Mouse (Mus musculus) neural tube, embryonic 14.5 days (tissue): ENCODE measurements around the gene Hsf2bp. TPM values are rescaled to one million over a fixed set of nuclear protein-coding genes. Genes with fewer than 3 reads are reported as not detected.

Experiments used
- ATAC-seq: fragments of 200-750 bp; cut with Nextera tagmentation; 2 replicates; pipeline ENCODE4 v1.8.0; 2017; ENCODE audit warnings: low read depth, mild to moderate bottlenecking, moderate TSS enrichment, moderate library complexity
- H3K27ac ChIP-seq: fragments of 300-500 bp; sonication (generic); 2 replicates; pipeline ENCODE4 v1.5.1; 2014; ENCODE audit warnings: low read depth, mild to moderate bottlenecking, control low read depth, low read length, moderate library complexity, mixed read lengths
- H3K27me3 ChIP-seq: fragments of 300-500 bp; sonication (generic); 2 replicates; pipeline ENCODE4 v1.6.1; 2014; ENCODE audit warnings: low read length; ENCODE audit not compliant: control insufficient read depth, insufficient read depth
- H3K36me3 ChIP-seq: fragments of 300-500 bp; sonication (generic); 2 replicates; pipeline ENCODE4 v1.6.1; 2014; ENCODE audit warnings: low read length, mixed read lengths; ENCODE audit not compliant: control insufficient read depth, insufficient read depth
- H3K4me1 ChIP-seq: fragments of 300-500 bp; sonication (generic); 2 replicates; pipeline ENCODE4 v1.6.1; 2014; ENCODE audit warnings: low read length; ENCODE audit not compliant: control insufficient read depth, insufficient read depth
- H3K4me2 ChIP-seq: fragments of 300-500 bp; sonication (generic); 2 replicates; pipeline ENCODE4 v1.6.1; 2014; ENCODE audit warnings: mild to moderate bottlenecking, low read depth, low read length, control low read depth
- H3K4me3 ChIP-seq: fragments of 300-500 bp; sonication (generic); 2 replicates; pipeline ENCODE4 v1.5.1; 2014; ENCODE audit warnings: low read depth, low read length, control low read depth, mixed read lengths
- H3K9ac ChIP-seq: fragments of 300-500 bp; sonication (generic); replicated peaks from 2 replicates; pipeline ENCODE4 v1.6.1; 2014; ENCODE audit warnings: low read depth, mild to moderate bottlenecking, control low read depth, low read length, mixed read lengths
- H3K9me3 ChIP-seq: fragments of 300-500 bp; sonication (generic); 2 replicates; pipeline ENCODE4 v1.6.1; 2016; ENCODE audit warnings: low read length; ENCODE audit not compliant: control insufficient read depth
- WGBS: fragments of 180-500 bp; shearing (Covaris S2); extraction: QIAGEN DNeasy Blood & Tissue Kit; methylation state at CpG from one replicate; pipeline ENCODE4 v1.1.7; 2014; 5-methylcytosine and 5-hydroxymethylcytosine counted together
- polyA plus RNA-seq: library from polyadenylated mRNA; unstranded; fragments of >200 nt; fragmentation: Nextera tagmentation; extraction: Ambion mirVana; gene quantifications from 2 replicates; pipeline ENCODE4 v1.2.1, GENCODE M21; 2014

Hsf2bp gene
- polyA plus RNA-seq, 1 experiment from 2014 or later = 0.52 TPM

- no peaks in the 10 kb centered on the region for H3K27me3 ChIP-seq
- H3K27ac ChIP-seq = no peak overlapping the region
- no peaks in the 10 kb centered on the region for H3K36me3 ChIP-seq
- no peak overlapping the region for H3K4me3 ChIP-seq
- no peaks in the 10 kb centered on the region for H3K4me1 ChIP-seq
- no peak for ATAC-seq
- H3K4me2 ChIP-seq = no peak overlapping the region
- H3K9ac ChIP-seq = no peak overlapping the region
- WGBS = 87% methylated on average over 3 of the region's 3 CpGs
- no peaks in the 10 kb centered on the region for H3K9me3 ChIP-seq
Observed at GRCm38 (mm10) chr17:31902630-31903198, 133.4 kb downstream of the Hsf2bp start.

DNA sequence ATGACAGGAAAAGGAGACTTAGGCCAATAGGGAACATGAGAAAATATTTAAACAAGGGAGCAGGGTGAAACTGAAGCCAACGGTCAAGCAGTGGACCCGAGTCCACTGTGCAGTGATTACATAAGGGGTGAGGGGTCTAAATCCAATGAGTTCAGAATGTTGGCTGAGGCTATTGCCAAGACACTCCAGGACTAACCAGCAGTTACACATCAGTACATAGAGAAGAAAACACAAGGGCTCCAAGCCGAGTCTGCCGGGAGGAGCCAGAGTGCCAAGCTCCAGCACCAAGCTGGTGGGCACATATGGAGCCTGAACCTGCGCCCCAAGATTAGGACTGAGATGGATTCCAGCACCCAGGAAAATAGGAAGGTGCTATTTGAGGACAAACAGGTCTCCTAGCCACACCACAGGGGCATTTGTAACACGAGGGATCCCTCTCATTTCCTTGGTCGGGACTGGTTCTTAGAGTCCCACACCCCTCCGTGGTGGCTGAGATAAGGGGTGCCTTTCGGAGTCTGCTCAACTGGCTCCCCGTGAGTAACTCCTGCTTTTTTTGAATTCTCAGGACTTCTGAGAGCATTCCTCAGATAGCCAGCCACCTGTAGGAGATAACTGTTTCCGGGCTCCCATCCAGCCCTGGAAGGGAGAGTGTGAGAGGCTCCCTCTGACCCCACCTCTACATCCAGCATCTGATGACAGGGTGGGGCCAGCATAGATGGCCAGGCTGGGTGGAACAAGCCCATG, 134.5 kb downstream of the Hsf2bp start:
- Histone ChIP-seq H3K27me3 (no peaks in the 10 kb centered on the region), H3K27ac (no peak overlapping the region), H3K4me1 (no peaks in the 10 kb centered on the region), H3K9me3 (no peaks in the 10 kb centered on the region), H3K9ac (no peak overlapping the region), H3K36me3 (no peaks in the 10 kb centered on the region), H3K4me2 (no peak overlapping the region), H3K4me3 (no peak overlapping the region)
- ATAC-seq = no peak
- WGBS = 77% methylated on average over 11 of the region's 11 CpGs

GRCm38 (mm10) chr17:31898941-31899340, 137.2 kb downstream of the Hsf2bp start:
- Histone ChIP-seq H3K9ac (no peak overlapping the region), H3K4me3 (no peak overlapping the region), H3K4me1 (no peaks in the 10 kb centered on the region), H3K27ac (no peak overlapping the region), H3K9me3 (no peaks in the 10 kb centered on the region), H3K36me3 (no peaks in the 10 kb centered on the region), H3K4me2 (no peak overlapping the region), H3K27me3 (no peaks in the 10 kb centered on the region)
- 75% methylated on average over 5 of the region's 5 CpGs for WGBS
- ATAC-seq = no peak

DNA sequence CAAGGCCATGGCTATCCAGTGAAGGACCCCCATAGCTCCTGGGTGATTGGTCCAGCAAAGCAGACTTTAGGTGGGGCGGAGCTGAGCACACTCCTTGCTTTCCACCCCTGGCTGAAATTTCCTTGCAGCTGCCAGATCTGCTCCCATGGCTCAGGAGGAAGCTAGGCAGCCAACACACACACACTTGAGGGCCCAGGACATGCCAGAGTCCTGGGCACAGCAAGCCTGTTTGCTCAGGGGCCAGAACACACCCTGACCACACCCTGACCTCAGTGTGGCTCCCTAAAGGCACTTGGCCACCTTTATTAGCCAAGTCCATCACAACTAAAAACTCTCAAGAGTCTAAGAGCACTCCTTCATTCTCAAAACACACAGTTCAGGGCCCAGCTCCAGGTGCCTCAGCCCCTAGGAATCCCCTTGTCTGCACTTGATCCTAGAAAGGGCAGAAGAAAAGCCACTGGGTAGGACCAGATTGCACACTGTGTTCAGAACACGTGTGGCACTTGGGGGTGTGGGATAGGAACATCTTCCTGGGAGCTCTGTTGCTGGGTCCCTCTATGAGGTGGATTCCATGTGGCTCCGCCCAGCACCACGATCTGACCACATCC, 138.9 kb downstream of the Hsf2bp start:
- Histone ChIP-seq H3K4me3 (no peak overlapping the region), H3K27me3 (no peaks in the 10 kb centered on the region), H3K4me1 (0 out of 2 replicates have a peak, but pooled peaks cover 3% of the 10 kb centered on the region), H3K36me3 (no peaks in the 10 kb centered on the region), H3K9ac (no peak overlapping the region), H3K4me2 (no peak overlapping the region), H3K9me3 (no peaks in the 10 kb centered on the region), H3K27ac (no peak overlapping the region)
- WGBS = 88% methylated on average over 4 of the region's 4 CpGs
- no peak for ATAC-seq

DNA sequence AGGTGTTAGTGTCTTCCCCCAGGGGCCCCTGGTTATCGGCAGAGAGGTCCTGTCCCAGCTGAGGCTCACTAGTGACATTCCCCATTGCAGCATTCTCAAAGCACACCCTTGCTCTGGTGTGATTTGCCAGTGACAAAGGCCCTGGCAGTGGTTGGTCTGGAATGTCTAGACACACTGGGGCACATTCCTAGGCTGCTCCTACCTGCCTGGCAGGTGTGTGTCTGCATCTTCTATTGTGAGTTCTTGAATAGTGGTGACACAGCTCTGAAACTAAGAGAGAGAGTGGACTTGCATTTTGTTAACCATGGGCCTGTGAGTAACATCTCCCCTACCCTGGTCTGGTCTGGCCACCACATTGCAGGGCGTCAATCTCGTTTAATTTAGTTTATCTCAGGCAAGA, 139.4 kb downstream of the Hsf2bp start:
- no peaks in the 10 kb centered on the region for H3K36me3 ChIP-seq
- WGBS = 77% methylated on average over 3 of the region's 3 CpGs
- 0 out of 2 replicates have a peak, but pooled peaks cover 7% of the 10 kb centered on the region for H3K4me1 ChIP-seq
- no peak overlapping the region for H3K4me3 ChIP-seq
- no peak for ATAC-seq
- H3K27ac ChIP-seq = no peak overlapping the region
- H3K9ac ChIP-seq = no peak overlapping the region
- H3K9me3 ChIP-seq = no peaks in the 10 kb centered on the region
- no peak overlapping the region for H3K4me2 ChIP-seq
- H3K27me3 ChIP-seq = no peaks in the 10 kb centered on the region

DNA sequence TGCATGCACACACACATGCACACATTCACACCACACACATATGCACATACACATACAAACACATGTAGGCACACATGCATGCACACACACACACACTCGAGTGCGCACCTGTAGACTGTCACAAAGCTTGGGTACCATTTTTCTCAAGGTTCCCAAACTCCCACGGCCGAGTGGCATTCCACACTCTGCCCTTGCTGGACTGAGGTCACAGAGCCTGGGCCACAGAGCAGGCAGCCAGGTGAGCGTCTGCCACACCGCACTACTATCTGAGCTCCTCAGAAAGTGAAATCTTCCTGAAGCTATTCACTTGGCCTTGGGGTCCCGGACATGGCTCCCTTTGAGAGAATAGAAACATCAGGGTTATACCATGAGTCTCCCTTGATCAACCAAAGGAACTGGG, 139.8 kb downstream of the Hsf2bp start:
- Histone ChIP-seq H3K27ac (no peak overlapping the region), H3K27me3 (no peaks in the 10 kb centered on the region), H3K36me3 (no peaks in the 10 kb centered on the region), H3K4me3 (no peak overlapping the region), H3K9me3 (no peaks in the 10 kb centered on the region), H3K9ac (no peak overlapping the region), H3K4me1 (0 out of 2 replicates have a peak, but pooled peaks cover 7% of the 10 kb centered on the region), H3K4me2 (no peak overlapping the region)
- no peak for ATAC-seq
- WGBS = 94% methylated on average over 7 of the region's 7 CpGs

Other genes starting within 250 kb of the Hsf2bp start
- 18.6 and 19.6 TPM in 2 replicates for gene Sik1, start 180.5 kb downstream of the Hsf2bp start, polyA plus RNA-seq
- 30.1 and 40.8 TPM in 2 replicates for gene Rrp1b, start 249 bp downstream of the Hsf2bp start, polyA plus RNA-seq
- gene Notch3, start 130.5 kb upstream of the Hsf2bp start, polyA plus RNA-seq = 8.0 and 8.3 TPM in 2 replicates
- gene Ephx3, start 153.2 kb upstream of the Hsf2bp start, polyA plus RNA-seq = 0.33 and 0.46 TPM in 2 replicates
- gene Brd4, start 248.4 kb upstream of the Hsf2bp start, polyA plus RNA-seq = 82.2 and 89.5 TPM in 2 replicates